Mouse (Mus musculus) limb, embryonic 12.5 days (tissue): ENCODE results near the gene Plekhg6. TPM values are rescaled to one million over a fixed set of nuclear protein-coding genes. Genes with fewer than 3 reads are reported as not detected.

ENCODE experiments used
- ATAC-seq: fragments of 200-750 bp; cut with Nextera tagmentation; 2 replicates; pipeline ENCODE4 v1.8.0; 2017; ENCODE audit warnings: low read depth, moderate TSS enrichment; ENCODE audit not compliant: insufficient number of reproducible peaks, insufficient read depth, low FRiP score, low TSS enrichment
- H3K27ac ChIP-seq: fragments of 300-500 bp; sonication (generic); 2 replicates; pipeline ENCODE4 v1.5.1; 2016; ENCODE audit warnings: mild to moderate bottlenecking, moderate library complexity
- H3K27me3 ChIP-seq: fragments of 300-500 bp; sonication (generic); 2 replicates; pipeline ENCODE4 v1.6.1; 2016; ENCODE audit warnings: mild to moderate bottlenecking, moderate library complexity
- H3K36me3 ChIP-seq: fragments of 300-500 bp; sonication (generic); 2 replicates; pipeline ENCODE4 v1.6.1; 2016; ENCODE audit warnings: mild to moderate bottlenecking, moderate library complexity
- H3K4me1 ChIP-seq: fragments of 300-500 bp; sonication (generic); replicated peaks from 2 replicates; pipeline ENCODE4 v1.6.1; 2016
- H3K4me2 ChIP-seq: fragments of 300-500 bp; sonication (generic); 2 replicates; pipeline ENCODE4 v1.6.1; 2016; ENCODE audit warnings: mild to moderate bottlenecking, moderate library complexity
- H3K4me3 ChIP-seq: fragments of 300-500 bp; sonication (generic); replicated peaks from 2 replicates; pipeline ENCODE4 v1.5.1; 2016; ENCODE audit warnings: mild to moderate bottlenecking
- H3K9ac ChIP-seq: fragments of 300-500 bp; sonication (generic); replicated peaks from 2 replicates; pipeline ENCODE4 v1.6.1; 2016; ENCODE audit warnings: mild to moderate bottlenecking, moderate library complexity
- H3K9me3 ChIP-seq: fragments of 300-500 bp; sonication (generic); 2 replicates; pipeline ENCODE4 v1.6.1; 2016; ENCODE audit warnings: mild to moderate bottlenecking, moderate library complexity
- WGBS: fragments of 180-500 bp; shearing (Covaris S2); methylation state at CpG from one replicate; pipeline ENCODE4 v1.1.7; 2016; 5-methylcytosine and 5-hydroxymethylcytosine counted together
- polyA plus RNA-seq: library from polyadenylated mRNA; unstranded; fragments of >200 nt; fragmentation: Nextera tagmentation; extraction: Ambion mirVana; gene quantifications from 2 replicates; pipeline ENCODE4 v1.2.1, GENCODE M21; 2016

The Plekhg6 gene
- polyA plus RNA-seq, 1 experiment from 2014 or later, result 0.41 TPM

- Histone ChIP-seq H3K4me2 (no peak overlapping the region), H3K27me3 (0 out of 2 replicates have a peak, but pooled peaks cover 7% of the 10 kb centered on the region), H3K9me3 (no peaks in the 10 kb centered on the region), H3K4me3 (no peak overlapping the region), H3K9ac (no peak overlapping the region), H3K27ac (no peak overlapping the region), H3K36me3 (no peaks in the 10 kb centered on the region), H3K4me1 (peaks cover 25% of the 10 kb centered on the region)
- WGBS, result 64% methylated on average over 4 of the region's 4 CpGs
- no peak for ATAC-seq
Observed at GRCm38 (mm10) chr6:125344866-125345265, 35.7 kb downstream of the Plekhg6 start.

- no peak overlapping the region for H3K27ac ChIP-seq
- ATAC-seq, result no peak
Observed at GRCm38 (mm10) chr6:125344084-125344483, 36.5 kb downstream of the Plekhg6 start.

GRCm38 (mm10) chr6:125342198-125342597, 38.4 kb downstream of the Plekhg6 start:
- Histone ChIP-seq H3K4me2 (no peak overlapping the region), H3K27ac (no peak overlapping the region), H3K27me3 (0 out of 2 replicates have a peak, but pooled peaks cover 7% of the 10 kb centered on the region), H3K4me1 (peaks cover 13% of the 10 kb centered on the region), H3K4me3 (no peak overlapping the region), H3K9ac (no peak overlapping the region), H3K9me3 (no peaks in the 10 kb centered on the region), H3K36me3 (no peaks in the 10 kb centered on the region)
- WGBS, result 78% methylated on average over 3 of the region's 3 CpGs
- ATAC-seq, result no peak

More at GRCm38 (mm10) chr6:125344084-125344483, 36.5 kb downstream of the Plekhg6 start:
- 20% methylated on average over 8 of the region's 8 CpGs for WGBS
- Histone ChIP-seq H3K9ac (no peak overlapping the region), H3K9me3 (no peaks in the 10 kb centered on the region), H3K4me3 (no peak overlapping the region), H3K4me2 (no peak overlapping the region), H3K27me3 (0 out of 2 replicates have a peak, but pooled peaks cover 7% of the 10 kb centered on the region), H3K4me1 (peaks cover 24% of the 10 kb centered on the region), H3K36me3 (no peaks in the 10 kb centered on the region)

- Histone ChIP-seq H3K9ac (no peak overlapping the region), H3K27ac (peak overlapping the region; percentile 69), H3K4me2 (no peak overlapping the region), H3K4me3 (no peak overlapping the region), H3K36me3 (no peaks in the 10 kb centered on the region), H3K4me1 (peaks cover 13% of the 10 kb centered on the region), H3K27me3 (0 out of 2 replicates have a peak, but pooled peaks cover 7% of the 10 kb centered on the region), H3K9me3 (no peaks in the 10 kb centered on the region)
- ATAC-seq, result no peak
- WGBS, result 79% methylated on average over 5 of the region's 5 CpGs
Observed at GRCm38 (mm10) chr6:125340244-125340643, 40.3 kb downstream of the Plekhg6 start.

DNA sequence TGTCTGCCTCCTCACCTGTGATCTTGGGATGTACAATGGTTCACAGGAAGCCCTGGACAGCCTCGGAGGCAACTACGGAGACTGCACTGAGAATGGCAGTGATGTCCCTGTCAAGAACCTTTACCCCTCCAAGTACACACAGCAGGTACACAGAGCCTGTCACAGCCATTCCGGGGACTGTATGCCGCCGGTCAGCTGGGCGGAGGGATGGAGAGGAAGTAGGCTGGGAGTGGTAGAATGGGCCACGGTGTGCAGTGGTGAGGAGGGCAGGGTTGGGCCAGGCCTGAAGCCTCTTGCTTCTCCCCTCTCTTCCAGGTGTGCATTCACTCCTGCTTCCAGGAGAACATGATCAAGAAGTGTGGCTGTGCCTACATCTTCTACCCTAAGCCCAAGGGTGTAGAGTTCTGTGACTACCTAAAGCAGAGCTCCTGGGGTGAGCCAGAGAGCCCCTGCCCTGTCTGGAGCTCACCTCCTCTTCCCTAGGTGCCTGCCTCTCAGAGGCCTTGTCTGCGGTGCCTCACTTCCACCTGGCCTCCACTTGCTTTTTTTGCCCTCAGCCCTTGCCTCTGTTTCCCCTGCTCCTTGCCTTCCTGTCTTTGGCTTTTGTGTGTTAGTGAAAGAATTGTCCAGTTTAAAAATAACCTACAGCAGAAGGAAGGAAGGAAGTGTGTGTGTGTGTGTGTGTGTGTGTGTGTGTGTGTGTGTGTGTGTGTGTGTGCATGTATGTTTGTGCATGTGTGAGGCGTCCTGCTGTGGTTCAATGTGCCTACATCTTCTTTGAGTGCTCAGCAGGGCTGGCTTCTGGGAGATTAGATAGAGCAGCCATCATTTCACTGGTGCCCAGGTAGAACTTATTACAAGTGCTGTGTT, 41.6 kb downstream of the Plekhg6 start:
- Histone ChIP-seq H3K4me1 (peaks cover 11% of the 10 kb centered on the region), H3K9ac (no peak overlapping the region), H3K36me3 (no peaks in the 10 kb centered on the region), H3K4me2 (no peak overlapping the region), H3K9me3 (no peaks in the 10 kb centered on the region), H3K27ac (no peak overlapping the region), H3K4me3 (no peak overlapping the region), H3K27me3 (0 out of 2 replicates have a peak, but pooled peaks cover 3% of the 10 kb centered on the region)
- WGBS, result 70% methylated on average over 9 of the region's 9 CpGs
- no peak for ATAC-seq

GRCm38 (mm10) chr6:125334356-125334755, 46.2 kb downstream of the Plekhg6 start:
- Histone ChIP-seq H3K36me3 (no peaks in the 10 kb centered on the region), H3K27me3 (no peaks in the 10 kb centered on the region), H3K4me1 (0 out of 2 replicates have a peak, but pooled peaks cover 10% of the 10 kb centered on the region), H3K4me3 (no peak overlapping the region), H3K9me3 (no peaks in the 10 kb centered on the region), H3K4me2 (no peak overlapping the region), H3K9ac (no peak overlapping the region), H3K27ac (no peak overlapping the region)
- 82% methylated on average over 2 of the region's 2 CpGs for WGBS
- ATAC-seq, result no peak

DNA sequence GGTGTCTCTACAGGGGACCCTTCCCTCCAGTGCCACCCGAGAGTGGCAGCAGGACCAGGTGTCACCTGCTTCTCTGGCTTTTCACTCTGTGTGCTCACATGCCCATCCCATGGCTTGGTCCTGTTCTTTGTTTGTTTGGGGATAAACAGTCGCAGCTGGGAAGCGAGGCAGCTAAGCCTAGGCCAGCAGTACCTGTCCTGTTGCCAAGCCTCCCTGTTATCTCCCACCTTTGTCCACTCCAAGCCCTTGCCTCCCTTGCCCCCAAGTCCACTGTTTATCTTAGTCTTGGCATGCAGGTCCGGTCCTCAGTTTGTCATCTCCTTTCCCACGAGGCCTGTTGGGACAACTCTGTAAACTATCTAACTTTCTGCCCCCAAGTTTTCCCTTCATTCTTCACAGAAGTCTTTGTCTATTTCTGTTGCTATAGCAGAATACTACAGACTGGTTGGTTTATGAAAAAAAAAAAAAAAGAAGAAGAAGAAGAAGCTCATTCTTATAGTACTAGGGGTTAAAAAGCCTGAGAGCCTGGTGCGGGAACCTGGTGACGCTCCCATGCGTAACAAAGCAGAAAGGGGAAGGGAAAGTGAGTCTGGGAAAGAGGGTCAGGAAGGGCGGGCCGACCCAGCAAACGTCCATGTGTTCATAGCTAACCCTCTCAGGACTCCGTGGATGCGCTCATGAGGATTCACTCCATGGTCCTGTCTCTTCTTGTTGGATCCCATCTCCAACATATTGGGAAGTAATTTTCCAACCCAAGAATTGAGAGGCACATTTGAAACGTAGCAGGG, 47.3 kb downstream of the Plekhg6 start:
- H3K27ac ChIP-seq, result no peak overlapping the region
- 0 out of 2 replicates have a peak, but pooled peaks cover 10% of the 10 kb centered on the region for H3K4me1 ChIP-seq
- H3K9me3 ChIP-seq, result no peaks in the 10 kb centered on the region
- H3K4me2 ChIP-seq, result no peak overlapping the region
- no peak overlapping the region for H3K9ac ChIP-seq
- no peak overlapping the region for H3K4me3 ChIP-seq
- H3K27me3 ChIP-seq, result no peaks in the 10 kb centered on the region
- 79% methylated on average over 14 of the region's 14 CpGs for WGBS
- H3K36me3 ChIP-seq, result no peaks in the 10 kb centered on the region
- no peak for ATAC-seq

GRCm38 (mm10) chr6:125330626-125331326, 49.8 kb downstream of the Plekhg6 start:
- no peak overlapping the region for H3K27ac ChIP-seq
- H3K4me2 ChIP-seq, result peak overlapping the region; percentile 77
- peak; percentile 85 for ATAC-seq
- H3K9me3 ChIP-seq, result no peaks in the 10 kb centered on the region
- H3K27me3 ChIP-seq, result no peaks in the 10 kb centered on the region
- H3K4me3 ChIP-seq, result peak overlapping the region; percentile 50
- peak overlapping the region; percentile 63 for H3K9ac ChIP-seq
- WGBS, result under 1% methylated on average over 39 of the region's 39 CpGs
- H3K4me1 ChIP-seq, result 0 out of 2 replicates have a peak, but pooled peaks cover 10% of the 10 kb centered on the region
- no peaks in the 10 kb centered on the region for H3K36me3 ChIP-seq

GRCm38 (mm10) chr6:125328243-125328642, 52.4 kb downstream of the Plekhg6 start:
- Histone ChIP-seq H3K9ac (no peak overlapping the region), H3K36me3 (no peaks in the 10 kb centered on the region), H3K27ac (no peak overlapping the region), H3K27me3 (peaks cover 8% of the 10 kb centered on the region), H3K9me3 (no peaks in the 10 kb centered on the region), H3K4me2 (no peak overlapping the region), H3K4me1 (0 out of 2 replicates have a peak, but pooled peaks cover 10% of the 10 kb centered on the region), H3K4me3 (no peak overlapping the region)
- ATAC-seq, result no peak
- WGBS, result 85% methylated on average over 5 of the region's 5 CpGs

- peaks cover 37% of the 10 kb centered on the region for H3K27me3 ChIP-seq
- H3K4me1 ChIP-seq, result peaks cover 13% of the 10 kb centered on the region; the same call in 1 of the 2 replicates
- H3K9ac ChIP-seq, result no peak overlapping the region
- H3K9me3 ChIP-seq, result no peaks in the 10 kb centered on the region
- no peak overlapping the region for H3K4me3 ChIP-seq
- no peak for ATAC-seq
- no peaks in the 10 kb centered on the region for H3K36me3 ChIP-seq
- 73% methylated on average over 6 of the region's 6 CpGs for WGBS
- H3K27ac ChIP-seq, result no peak overlapping the region
- no peak overlapping the region for H3K4me2 ChIP-seq
Observed at GRCm38 (mm10) chr6:125325337-125325736, 55.3 kb downstream of the Plekhg6 start.
